Mouse (Mus musculus): ENCODE results near the gene Zfp382.
"Not testable (repeated sequence)": the region's sequence is repeated elsewhere in the genome, so short reads cannot be mapped to it uniquely, and the experiment has no call there.

Zfp382 gene

GRCm38 (mm10) chr7:30121308-30122187 is at the start of gene Zfp382:
TSS of gene Zfp382 (plus strand) at chr7:30121942.
- DNase-seq (ENCODE audit: low read depth, low spot score), result peak; percentile 74

GRCm38 (mm10) chr7:30072146-30073028 is 49.4 kb upstream of the Zfp382 start, which contains the start of gene Zfp82:
TSS of gene Zfp82 (minus strand) at chr7:30072900.
- DNase-seq (ENCODE audit: low read depth, low spot score), result peak; percentile 74

- DNase-seq (ENCODE audit: low read depth, low spot score), result no peak
Observed at GRCm38 (mm10) chr7:30086524-30086923, 35.2 kb upstream of the Zfp382 start.

- DNase-seq (ENCODE audit: low read depth, low spot score), result no peak
Observed at GRCm38 (mm10) chr7:30089405-30089804, 32.3 kb upstream of the Zfp382 start.

GRCm38 (mm10) chr7:30090092-30090969 is 31.4 kb upstream of the Zfp382 start, which contains the start of the genes Gm26920 and Zfp566:
TSS of gene Gm26920 (minus strand) at chr7:30090410.
TSS of gene Zfp566 (minus strand) at chr7:30090527.
- peak; percentile 98 for DNase-seq (ENCODE audit: low read depth, low spot score)

- DNase-seq (ENCODE audit: low read depth, low spot score), result no peak
Observed at GRCm38 (mm10) chr7:30090970-30091585, 30.7 kb upstream of the Zfp382 start.

GRCm38 (mm10) chr7:30092666-30093065 is 29.1 kb upstream of the Zfp382 start:
- no peak for DNase-seq (ENCODE audit: low read depth, low spot score)

- no peak for DNase-seq (ENCODE audit: low read depth, low spot score)
Observed at GRCm38 (mm10) chr7:30093918-30094415, 27.8 kb upstream of the Zfp382 start.

GRCm38 (mm10) chr7:30094646-30095429 is 26.9 kb upstream of the Zfp382 start, which contains the start of gene Zfp260:
TSS of gene Zfp260 (plus strand) at chr7:30094777.
- peak; percentile 94 for DNase-seq (ENCODE audit: low read depth, low spot score)

- no peak for DNase-seq (ENCODE audit: low read depth, low spot score)
Observed at GRCm38 (mm10) chr7:30095551-30096125, 26.1 kb upstream of the Zfp382 start.

GRCm38 (mm10) chr7:30099297-30099696 is 22.4 kb upstream of the Zfp382 start:
- no peak for DNase-seq (ENCODE audit: low read depth, low spot score)

- no peak for DNase-seq (ENCODE audit: low read depth, low spot score)
Observed at GRCm38 (mm10) chr7:30116076-30116475, 5.7 kb upstream of the Zfp382 start.

GRCm38 (mm10) chr7:30117935-30118334 is 3.8 kb upstream of the Zfp382 start:
- not testable (repeated sequence) for DNase-seq (ENCODE audit: low read depth, low spot score)

GRCm38 (mm10) chr7:30122188-30122530 is 417 bp downstream of the Zfp382 start:
- peak; percentile 3 for DNase-seq (ENCODE audit: low read depth, low spot score)

GRCm38 (mm10) chr7:30129900-30130299 is 8.2 kb downstream of the Zfp382 start:
- no peak for DNase-seq (ENCODE audit: low read depth, low spot score)

- DNase-seq (ENCODE audit: low read depth, low spot score), result no peak
Observed at GRCm38 (mm10) chr7:30132396-30132795, 10.7 kb downstream of the Zfp382 start.

- no peak for DNase-seq (ENCODE audit: low read depth, low spot score)
Observed at GRCm38 (mm10) chr7:30136826-30137225, 15.1 kb downstream of the Zfp382 start.

GRCm38 (mm10) chr7:30143170-30143554 is 21.4 kb downstream of the Zfp382 start:
- no peak for DNase-seq (ENCODE audit: low read depth, low spot score)

- peak; percentile 74 for DNase-seq (ENCODE audit: low read depth, low spot score)
Observed at GRCm38 (mm10) chr7:30143555-30144209, 21.9 kb downstream of the Zfp382 start.

Data from brain, embryonic 18.5 days (tissue).